Mouse (Mus musculus) thymus, postnatal 4 days (tissue): ENCODE data around the gene Serbp1.
A peak's percentile ranks its signal among the peaks of the same experiment; 100 is the strongest.

Experiments used
- DNase-seq: peaks from one replicate; pipeline ENCODE4 v3.0.0; 2021

The Serbp1 gene

DNA sequence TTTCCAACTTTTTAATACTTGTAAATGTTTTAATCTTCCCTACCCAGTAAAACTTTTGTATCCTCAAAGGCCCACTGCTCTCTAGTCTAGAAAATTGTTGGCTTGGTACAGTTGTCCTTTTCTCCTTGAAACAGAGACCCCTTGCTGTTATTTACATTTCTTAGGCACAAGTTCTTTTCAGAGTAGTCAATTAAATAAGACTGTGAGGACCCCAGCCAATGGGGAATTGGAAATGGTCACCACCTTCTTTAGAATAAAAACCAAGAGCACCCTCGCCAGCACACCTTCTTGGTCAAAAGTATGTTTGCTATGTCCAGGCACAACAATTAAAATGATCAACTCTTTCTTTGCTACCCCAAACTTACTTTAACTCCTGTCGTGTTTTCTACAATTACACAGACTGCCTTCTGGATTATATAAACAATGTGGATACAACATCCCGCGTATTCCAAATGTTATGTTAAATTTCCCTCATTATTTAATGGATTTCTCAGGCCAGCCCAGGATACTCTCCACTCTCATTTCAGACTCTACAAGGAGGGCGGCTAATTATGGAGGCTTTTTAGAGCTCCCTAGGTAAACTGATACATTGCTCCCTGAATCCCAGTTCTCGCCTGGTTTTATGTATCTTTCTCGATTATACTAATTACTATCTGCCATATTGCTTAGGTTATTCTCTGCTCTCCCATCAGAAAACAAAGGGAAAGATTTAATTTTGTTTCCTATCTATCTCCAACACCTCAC is 1.3 kb upstream of the Serbp1 start:
- DNase-seq = no peak

DNA sequence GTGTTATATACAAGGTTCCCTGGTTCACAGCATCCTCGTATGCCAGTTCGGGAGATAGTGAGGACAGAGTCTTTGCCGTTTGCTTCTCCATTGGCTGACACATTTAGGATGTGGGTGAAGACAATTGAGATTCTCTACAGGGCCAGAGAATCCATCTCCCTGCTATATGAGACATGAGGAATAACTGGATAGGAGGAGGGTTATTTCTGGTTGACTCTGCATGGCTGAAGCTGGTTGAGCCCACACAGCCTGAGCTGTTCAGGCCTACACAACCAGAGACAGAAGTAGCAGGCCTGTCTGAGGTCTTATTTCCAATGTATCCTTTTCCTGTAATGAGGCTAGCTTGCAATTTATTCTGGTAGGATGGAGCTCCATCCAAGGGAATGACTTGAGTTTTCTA is 3.3 kb downstream of the Serbp1 start:
- DNase-seq = no peak

DNA sequence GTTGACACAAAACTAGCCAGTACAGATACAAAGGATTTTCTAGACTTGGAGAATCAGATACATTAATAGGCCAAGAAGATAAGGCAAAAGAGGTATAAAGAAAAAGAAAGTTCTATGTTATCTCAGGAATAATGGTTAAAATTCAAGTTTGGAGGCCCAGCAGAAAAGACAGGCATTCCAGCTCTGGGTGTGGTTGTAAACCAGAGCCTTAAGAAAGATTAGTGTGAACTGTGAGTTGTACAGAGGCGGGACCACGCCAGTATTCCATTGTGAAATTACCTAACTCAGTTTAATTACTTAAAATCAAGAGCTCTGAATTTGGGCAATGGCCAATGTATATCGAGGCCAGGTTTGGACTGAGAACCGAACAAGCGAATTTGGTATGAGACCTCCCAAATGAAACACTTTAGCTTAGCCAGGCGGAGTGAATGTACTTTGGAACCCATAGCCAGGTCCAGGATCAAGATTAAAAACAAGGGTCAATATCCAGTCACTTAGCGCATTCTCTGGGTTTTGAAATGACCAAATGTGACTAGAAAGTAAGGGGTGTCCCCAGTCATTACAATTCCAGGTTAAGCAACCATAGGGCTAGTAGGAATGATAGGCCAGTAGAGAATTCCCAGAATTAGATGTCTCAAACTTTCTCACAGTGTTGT is 5.9 kb downstream of the Serbp1 start:
- no peak for DNase-seq

DNA sequence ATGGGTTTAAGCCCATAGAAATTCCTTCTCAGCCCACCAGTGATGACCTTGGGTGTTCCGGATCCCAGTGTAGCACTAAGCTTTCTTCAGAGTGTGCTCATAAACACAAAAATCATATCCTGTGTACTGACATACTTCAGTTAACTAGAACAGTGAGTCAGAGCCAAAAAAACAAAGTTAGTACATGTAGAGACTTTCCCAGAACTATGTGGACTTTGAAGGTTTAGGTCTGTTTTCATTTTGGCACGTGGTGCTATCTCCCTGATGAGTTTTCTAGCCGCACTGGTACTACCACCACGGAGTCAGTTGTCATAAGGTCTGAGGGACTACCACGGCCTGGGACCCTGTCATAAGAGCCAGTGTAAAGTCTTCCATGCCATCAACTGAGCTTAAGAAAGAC is 6.5 kb downstream of the Serbp1 start:
- DNase-seq = no peak

DNA sequence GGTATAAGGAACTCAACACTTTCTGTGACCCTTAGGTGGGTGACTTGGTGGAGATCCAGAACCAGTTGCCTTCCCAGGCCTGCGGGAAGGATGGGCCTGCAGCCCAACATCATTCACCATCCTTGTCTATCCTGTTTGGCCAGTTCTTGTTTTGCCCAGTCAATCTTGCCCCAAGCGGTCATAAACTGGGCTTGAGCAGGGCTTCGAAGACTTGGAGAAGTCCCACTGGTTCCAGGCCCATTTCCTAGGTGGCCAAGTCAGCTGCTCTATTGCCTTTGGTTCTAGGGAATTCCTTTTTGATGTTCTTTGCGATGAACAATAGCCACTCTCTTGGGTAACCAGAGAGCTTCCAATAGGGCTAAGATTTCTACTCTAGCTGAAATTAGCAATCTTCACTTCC is 13.1 kb downstream of the Serbp1 start:
- no peak for DNase-seq

DNA sequence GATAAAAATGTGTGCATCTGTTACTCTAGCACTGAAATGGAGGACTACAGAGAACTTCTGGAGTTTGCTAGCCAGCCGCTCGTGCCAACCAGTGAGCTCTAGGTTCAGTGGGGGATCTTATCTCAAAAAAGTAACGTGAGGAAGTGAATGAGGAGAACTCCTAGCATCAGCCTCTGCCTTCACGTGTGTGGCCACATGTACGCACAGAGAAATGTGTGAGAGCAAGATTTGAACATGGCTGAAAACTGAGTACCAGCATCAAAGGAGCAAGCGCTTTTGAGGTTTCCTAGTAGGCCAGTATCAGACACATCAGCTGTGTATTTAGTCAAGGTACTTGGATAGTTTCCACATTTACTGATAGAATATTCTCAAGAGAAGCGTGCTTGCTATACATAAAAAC is 27.0 kb downstream of the Serbp1 start:
- DNase-seq = peak; percentile 15

DNA sequence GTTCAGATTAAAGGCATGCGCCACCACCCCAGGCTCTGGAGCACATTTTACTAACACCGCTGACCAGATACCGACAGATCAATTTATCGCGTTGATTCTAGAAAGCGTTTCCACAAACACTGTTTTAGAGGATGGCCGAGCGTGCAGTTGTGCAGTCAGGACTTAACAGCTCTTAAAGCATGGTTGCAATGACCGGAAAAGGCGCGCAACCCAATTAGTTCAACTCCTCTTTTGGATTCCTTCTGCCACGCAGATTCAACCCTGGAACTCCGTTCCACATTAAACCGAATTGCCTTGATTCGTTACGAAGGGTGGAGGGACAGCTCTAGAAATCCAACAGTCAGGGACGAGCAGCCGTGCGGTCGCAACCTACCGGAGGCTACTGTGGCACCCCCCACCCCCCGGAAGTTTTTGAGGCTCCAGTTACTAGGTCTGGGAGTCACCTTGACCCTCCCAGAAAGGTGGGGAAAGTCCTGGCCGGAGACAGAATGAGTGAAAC is 28.2 kb downstream of the Serbp1 start:
- DNase-seq = no peak

DNA sequence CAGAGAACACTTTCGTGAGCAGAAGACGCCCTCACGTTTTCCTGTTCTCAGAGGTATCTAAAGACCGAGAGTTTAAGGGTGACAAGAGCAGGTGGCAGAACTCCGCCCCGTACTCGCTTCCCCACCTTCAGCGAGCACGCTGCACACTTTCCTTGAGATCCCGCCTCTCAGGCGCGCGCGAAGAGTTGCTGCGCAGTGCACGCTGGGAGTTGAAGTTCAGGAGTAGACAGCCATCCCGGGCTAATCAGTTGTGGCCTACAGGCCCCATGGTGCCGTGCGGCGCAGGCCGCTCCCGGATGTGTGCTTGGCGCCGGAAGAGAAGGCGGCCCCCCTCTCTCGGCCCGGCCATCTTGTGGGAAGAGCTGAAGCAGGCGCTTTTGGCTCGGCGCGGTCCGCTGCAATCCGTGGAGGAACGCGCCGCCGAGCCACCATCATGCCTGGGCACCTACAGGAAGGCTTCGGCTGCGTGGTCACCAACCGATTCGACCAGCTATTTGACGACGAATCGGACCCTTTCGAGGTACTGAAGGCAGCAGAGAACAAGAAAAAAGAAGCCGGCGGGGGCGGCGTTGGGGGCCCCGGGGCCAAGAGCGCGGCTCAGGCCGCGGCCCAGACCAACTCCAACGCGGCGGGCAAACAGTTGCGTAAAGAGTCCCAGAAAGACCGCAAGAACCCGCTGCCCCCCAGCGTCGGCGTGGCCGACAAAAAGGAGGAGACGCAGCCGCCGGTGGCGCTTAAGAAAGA is 28.9 kb downstream of the Serbp1 start:
- DNase-seq = peak; percentile 94

DNA sequence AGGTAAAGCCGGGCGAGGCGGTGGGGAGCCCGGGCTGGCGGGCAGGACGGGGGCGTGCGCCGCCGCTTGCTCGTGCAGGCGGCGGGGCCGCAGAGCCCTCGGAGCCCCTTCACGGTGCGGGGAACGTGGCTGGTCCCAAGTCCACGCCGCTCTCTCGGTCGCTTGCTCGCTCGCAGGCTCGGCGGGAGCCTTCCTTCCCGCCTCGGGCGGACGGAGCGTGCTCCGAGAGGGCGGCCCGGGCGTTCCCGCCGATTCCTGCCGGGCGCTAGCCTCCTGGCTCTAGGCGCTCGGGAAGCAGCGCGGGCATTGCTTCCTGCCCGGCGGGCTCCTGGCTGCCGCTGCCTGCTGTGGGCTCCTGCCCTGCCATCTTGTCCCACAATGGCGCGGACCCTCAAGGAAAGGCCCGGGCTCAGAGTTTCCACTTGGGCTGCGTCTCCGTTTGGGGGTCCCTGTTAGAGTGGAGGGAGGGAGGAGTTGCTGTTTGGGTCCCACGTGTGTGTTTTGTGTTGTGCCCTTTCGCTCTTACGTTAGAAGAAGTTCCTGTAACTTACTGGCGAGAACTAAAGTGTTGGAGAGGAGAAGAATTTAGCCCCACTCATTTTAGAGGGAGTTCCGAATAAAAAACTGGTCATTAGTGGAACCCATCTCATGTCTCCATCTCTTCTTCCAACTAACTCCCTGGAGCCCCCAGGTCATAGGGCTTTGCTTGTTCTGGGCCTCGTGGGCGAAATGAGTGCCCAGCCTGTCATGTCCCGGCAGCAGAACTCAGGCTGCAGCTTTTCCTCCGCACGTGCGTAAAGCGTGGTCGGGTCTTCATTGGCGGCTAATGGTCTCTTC is 29.6 kb downstream of the Serbp1 start:
- peak; percentile 53 for DNase-seq

DNA sequence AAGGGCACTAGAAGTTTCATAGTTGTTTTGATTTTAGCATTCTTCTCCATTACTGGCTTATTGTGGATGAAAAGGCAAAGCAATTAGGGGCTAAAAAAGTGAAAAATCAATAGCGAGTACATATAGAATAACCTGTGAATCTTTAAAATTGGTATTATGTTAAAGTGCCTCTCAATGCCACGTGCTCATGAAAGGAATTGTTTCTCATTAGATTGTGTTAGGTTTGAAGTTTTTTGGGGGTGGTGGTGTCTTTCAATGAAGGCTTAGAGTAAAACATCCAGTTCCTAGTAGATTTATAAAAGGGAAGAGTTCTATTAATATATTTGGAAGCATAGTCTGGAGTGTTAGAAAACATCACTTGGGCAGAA is 30.3 kb downstream of the Serbp1 start:
- no peak for DNase-seq

DNA sequence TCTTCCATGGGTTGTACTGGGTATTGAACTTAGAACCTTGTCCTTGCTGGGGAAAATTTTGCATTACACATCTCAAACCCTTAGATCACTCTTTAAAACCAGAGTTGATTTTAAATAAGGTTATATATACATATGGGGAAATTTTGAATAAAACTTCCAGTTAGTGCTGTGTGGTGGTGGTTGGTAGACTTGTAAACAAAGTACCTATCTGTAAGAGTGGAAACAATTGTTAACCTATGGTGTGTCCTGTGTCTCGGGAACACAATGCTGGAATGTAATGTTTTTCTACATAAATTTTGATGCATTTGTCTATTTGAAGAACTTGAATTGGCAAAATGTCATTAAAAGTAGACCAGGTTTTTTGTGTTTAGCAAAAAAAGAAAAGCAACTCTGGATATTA is 31.0 kb downstream of the Serbp1 start:
- DNase-seq = no peak

DNA sequence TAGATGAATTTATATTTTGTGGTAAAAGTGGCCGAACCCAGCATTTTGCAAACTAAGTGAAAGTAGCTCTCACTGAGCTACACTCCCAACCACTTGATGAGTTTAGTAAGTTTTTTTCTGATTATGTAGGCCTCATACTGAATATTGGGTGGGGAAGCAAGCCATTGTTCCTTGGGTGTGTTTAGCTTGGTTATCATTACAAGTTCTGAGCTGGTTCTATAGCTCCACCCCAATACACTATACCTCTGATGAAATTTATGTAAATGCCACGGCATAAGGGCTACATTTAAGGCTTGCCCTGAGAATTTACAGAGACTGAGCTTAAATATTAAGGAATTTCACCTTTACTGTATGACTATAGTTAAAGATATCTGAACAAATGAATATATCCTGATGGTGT is 31.5 kb downstream of the Serbp1 start:
- DNase-seq = no peak

DNA sequence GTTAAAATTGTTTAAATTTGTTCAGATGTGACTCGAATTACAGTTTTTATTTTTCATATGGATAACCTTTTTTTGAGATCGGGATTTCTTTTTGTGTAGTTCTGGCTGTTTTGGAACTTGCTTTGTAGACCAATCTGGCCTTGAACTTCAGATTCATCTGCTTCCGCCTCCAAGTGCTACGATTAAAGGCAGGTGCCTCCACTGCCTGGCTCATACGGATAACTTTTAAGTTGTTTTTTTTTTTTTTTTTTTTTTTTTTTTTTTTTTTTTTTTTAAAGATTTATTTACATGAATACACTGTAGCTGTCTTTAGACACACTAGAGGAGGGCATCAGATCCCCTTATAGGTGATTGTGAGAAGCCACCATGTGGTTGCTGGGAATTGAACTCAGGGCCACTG is 40.0 kb downstream of the Serbp1 start:
- no peak for DNase-seq

DNA sequence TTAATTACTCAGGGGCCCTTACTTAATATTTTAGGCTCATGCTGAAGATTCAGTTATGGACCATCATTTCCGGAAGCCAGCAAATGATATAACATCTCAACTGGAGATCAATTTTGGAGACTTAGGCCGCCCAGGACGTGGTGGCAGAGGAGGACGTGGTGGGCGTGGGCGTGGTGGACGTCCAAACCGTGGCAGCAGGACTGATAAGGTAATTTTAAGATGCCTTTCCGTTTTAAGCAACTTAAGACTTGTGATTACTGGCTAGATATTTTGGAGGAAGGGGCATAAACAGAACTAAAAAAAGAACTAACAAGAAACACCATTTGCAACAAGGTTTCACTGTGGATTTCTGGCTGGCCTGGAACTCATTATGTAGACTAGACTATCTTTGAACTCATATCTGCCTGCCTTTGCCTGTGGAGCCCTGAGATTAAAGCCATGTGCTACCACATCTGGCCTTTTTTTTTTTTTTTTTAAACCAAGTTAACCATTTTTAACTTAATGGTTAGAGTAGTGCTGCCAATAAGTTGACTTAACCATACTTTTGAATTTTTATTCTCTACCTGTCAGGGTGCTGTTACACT is 43.7 kb downstream of the Serbp1 start:
- DNase-seq = no peak

DNA sequence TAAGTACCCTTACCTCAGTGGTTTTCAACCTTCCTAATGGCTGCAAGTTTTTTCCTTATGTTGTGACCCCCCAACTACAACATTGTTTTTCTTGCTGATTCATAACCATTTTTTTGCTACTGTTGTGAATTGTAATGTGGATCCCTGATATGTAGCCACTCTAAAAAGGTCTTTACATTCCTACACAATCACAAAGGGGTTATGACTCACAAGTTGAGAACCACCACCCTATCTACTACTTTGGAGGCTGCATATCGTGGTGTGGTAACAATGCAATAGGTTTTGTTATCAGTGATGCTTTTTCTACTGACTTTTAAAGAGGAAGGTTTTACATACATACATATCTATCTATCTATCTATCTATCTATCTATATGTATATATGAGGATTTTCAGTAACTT is 44.9 kb downstream of the Serbp1 start:
- no peak for DNase-seq

DNA sequence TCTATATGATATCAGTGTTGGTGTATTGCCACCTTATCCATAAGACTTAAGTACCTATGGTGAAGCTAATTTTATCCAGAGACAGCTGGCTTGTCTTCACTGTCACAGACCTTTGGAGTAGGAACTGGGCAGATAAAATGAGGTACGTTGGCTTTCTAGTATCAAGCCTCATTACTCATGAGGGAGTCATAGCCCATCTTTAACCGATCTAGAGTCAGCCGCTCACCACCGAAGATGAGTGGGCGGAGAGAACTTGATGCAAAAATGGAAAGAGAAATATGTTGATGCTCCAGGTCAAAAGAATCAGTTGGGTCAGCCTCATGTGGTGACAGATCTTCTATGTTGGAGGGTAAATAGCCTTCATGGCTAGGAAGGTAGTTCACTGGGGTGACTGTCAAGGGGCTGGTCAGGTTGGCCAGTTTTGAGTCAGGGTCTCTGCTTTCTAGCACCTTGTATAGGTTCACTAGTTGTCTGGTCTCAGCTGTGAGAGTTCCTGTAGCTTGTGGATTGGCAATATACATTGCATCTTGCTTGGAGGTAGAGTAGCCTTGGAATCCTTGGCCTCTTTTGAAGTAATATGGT is 54.2 kb downstream of the Serbp1 start:
- no peak for DNase-seq

DNA sequence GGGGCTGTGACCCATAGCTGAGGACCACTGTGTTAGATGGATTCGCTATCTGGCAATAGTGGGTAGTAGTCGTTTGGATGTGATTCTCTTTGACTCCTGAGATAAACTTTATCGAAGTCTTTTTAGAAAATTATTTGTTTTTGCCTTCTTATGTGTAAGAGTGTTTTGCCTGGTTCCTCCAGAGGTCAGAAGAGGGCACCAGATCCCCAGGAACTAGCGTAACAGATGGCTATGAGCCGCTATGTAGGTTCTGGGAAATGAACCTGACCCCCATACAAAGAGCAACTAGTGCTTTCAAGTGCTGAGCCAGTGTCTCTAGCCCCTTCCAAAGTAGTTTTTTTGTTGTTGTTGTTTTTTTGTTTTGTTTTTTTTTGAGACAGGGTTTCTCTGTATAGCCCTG is 58.1 kb downstream of the Serbp1 start:
- peak; percentile 61 for DNase-seq

DNA sequence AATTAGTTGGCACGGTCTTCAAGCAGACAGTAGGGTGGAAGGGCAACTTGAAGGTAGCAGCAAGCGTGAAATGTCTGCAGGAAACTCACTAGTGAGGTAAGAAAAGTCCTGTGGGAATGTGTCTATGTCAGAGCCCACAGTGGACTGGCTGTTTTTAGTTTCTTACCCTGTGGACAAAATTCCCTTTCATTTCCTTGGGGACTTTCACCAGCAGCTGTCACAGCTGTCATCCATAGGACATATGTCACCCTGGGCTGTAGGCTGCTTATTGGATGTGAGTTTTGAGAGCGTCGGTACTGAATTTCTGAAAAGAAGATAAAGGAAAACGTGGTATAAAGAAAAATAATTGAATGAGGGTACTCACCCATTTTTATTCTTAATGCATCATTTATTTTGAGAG is 60.8 kb downstream of the Serbp1 start:
- DNase-seq = no peak

DNA sequence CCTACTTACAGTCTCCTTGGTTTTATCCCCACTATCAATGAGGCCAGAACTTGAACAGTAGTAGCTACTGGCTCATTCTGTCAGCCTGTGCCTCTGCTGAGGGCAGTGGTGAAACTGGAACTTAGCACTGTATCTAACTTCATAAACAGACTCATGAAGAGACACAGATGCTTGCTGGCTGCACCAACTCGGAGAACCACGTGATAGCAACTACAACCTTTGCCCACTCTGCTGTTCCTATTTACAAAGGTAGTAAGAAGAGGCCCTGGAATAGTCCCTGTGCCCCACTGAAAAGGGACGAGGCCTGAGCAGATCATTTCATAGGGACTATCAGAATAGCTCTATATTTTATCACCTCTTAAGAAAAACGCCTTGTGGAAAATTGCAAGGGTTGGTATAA is 62.3 kb downstream of the Serbp1 start:
- DNase-seq = no peak

DNA sequence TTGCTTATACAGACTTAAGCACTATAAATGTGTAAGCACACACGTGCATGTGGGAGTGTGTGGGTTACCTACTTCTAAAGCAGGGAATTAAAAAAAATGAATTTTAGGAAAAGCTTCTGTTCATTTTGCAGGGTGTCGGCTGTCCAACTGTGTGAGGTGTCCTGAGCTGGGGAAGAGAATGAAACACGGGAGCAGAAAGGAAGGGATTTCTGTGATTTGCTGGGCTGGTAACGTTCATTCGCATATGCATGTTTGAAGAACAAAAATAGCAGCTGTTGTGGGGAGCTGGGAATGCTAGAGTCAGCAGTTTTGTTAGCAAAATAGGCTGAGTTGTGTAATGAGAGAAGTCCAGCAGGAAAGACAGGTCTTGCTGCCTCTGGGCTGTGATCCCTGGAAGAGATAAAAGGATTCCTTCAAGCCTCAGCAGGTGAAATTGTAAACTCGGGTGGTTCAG is 62.8 kb downstream of the Serbp1 start:
- no peak for DNase-seq

DNA sequence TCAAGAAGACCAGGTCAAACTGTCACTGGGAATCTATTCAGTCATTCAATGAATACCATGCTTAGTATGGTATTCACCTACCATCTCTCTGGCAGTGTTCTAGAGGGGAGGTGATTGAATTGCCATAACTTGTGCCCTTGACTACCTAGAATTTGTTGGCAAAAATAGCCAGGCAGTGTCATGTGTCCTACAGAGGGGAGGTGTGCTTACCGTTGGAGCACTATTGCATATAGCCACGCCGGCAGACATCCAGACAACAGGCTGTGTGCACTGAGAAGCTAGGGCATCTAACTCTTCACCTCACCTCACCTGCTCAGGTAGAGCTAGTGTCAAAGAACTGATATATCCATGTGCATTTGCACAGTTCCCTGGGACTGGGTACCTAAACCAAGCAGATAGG is 63.3 kb downstream of the Serbp1 start:
- DNase-seq = no peak

DNA sequence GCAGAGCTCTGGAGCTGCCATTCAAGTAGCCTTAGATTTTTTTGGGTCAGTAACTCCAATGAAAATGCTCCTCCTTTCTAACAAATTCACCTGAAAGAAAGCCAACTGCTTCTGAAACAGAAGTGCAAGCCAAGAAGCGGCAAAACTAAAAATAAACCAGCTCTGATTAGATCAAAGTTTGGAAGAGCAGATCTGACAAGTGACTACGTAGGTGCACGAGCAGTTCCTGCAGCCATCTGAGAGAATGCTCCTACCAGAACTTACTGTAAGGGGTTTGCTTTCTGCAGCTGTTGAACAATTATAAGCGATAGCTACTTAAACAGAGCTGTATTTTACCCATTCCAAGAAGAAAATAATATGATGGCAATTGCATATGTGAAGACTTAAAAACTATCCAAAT is 64.5 kb downstream of the Serbp1 start:
- DNase-seq = no peak
